Mouse (Mus musculus) large intestine, adult 2 months (tissue): ENCODE results near the gene Pcsk7. TPM values are rescaled to one million over a fixed set of nuclear protein-coding genes. Genes with fewer than 3 reads are reported as not detected.
A peak's percentile ranks its signal among the peaks of the same experiment; 100 is the strongest.

Experiments
- DNase-seq: peaks from one replicate; pipeline ENCODE4 v3.0.0-alpha.2; 2012; ENCODE audit warnings: low read depth, low spot score
- WGBS: fragments of 180-500 bp; shearing (Covaris S2); methylation state at CpG from one replicate; pipeline ENCODE4 v1.1.7; 2018; 5-methylcytosine and 5-hydroxymethylcytosine counted together
- polyA plus RNA-seq: library from polyadenylated mRNA; depleted of rRNA; stranded (reverse); fragments of >200 nt; gene quantifications from 2 replicates; pipeline ENCODE4 v1.2.3, GENCODE M21; 2012

The Pcsk7 gene
- polyA plus RNA-seq, 1 experiment = 30.9 TPM

GRCm38 (mm10) chr9:45938088-45938487 lies 31.8 kb downstream of the Pcsk7 start:
- WGBS = 89% methylated on average over 8 of the region's 8 CpGs
- DNase-seq = no peak

- 84% methylated on average over 15 of the region's 15 CpGs for whole genome bisulfite sequencing
- DNase-seq = no peak
These were observed 32.8 kb downstream of the Pcsk7 start for GRCm38 (mm10) chr9:45938952-45939637.

- 95% methylated on average over 6 of the region's 6 CpGs for WGBS
These were observed 33.5 kb downstream of the Pcsk7 start for GRCm38 (mm10) chr9:45939794-45940193.

GRCm38 (mm10) chr9:45941329-45941888 lies 35.1 kb downstream of the Pcsk7 start:
- no peak for DNase-seq
- 75% methylated on average over 18 of the region's 18 CpGs for WGBS

More at GRCm38 (mm10) chr9:45939794-45940193, 33.5 kb downstream of the Pcsk7 start:
- no peak for DNase-seq

DNA sequence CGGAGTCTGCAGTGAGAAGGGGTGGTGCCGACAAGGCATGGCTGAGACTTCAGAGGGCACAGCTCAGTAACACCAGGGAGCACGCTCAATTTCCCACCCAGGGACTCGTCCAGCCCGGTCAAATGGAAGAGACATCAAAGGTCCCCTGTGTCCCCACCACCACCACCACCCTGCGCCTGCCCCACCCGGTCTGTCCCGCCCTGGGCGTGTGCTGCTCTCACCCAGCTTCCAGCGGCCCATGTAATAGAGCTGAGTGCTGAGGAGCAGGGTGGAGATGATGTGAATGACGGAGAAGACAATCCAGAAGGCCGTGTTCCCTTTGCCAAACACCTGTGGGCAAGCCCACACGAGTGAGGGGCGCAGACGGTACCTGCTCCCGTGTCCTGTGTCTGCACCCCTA lies 36.2 kb downstream of the Pcsk7 start:
- 76% methylated on average over 16 of the region's 16 CpGs for WGBS

DNA sequence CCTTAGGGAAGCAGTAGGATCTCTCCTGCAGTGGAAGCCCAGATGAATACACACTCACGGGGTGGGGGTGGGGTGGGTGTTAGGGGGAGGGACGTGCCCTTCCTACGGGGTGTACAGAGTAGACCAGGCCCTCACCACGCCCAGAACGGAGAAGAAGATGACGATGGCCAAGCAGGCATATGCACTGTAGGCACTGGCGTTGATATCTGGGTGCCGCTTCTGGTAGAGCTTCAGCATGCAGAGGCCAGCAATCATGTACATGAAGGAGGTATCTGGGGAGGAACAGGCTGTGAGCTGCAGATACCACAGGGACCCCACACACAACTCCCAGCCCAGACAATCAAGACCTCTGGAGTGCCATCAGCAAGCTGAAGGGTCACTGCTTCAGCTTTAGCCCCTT lies 36.6 kb downstream of the Pcsk7 start:
- DNase-seq = no peak

More for the DNA sequence above, 36.2 kb downstream of the Pcsk7 start:
- no peak for DNase-seq

DNA sequence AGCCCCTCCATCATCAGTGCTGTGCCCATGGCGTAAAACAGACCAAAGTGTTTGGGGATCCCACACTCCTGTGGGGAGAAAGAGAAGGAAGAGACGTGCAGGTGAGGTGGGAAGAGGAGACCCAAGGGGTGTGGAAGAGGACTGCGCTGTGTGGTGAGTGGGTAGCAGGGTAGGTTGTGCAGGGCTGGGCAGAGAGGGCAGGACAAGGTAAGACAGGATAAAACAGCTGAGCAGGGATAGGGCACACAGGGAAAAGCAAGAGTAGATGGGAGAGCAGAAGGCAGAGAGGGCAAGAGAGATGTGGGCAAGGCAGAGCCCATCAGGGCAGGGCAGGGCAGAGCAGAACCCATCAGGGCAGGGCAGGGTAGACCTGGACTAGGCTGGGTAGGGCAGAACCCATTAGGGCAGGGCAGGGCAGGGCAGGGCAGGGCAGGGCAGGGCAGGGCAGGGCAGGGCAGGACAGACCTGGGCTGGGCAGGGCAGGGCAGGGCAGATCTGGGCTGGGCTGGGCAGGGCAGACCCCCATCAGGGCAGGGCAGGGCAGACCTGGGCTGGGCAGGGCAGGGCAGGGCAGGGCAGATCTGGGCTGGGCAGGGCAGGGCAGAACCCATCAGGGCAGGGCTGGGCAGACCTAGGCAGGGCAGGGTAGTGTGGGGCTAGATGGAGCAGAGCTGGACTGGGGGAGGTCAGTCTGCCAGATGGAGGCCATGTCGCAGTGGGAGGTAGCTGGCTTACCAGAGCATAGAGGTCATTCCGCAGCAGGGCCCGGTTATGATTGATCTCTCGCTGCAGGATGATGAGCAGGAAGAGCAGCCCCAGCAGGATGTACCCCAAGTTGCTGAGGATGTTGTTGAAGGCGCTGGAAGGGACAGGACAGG lies 37.6 kb downstream of the Pcsk7 start:
- DNase-seq = no peak
- WGBS = 91% methylated on average over 8 of the region's 8 CpGs

More for the DNA sequence above, 36.6 kb downstream of the Pcsk7 start:
- 89% methylated on average over 8 of the region's 8 CpGs for WGBS

DNA sequence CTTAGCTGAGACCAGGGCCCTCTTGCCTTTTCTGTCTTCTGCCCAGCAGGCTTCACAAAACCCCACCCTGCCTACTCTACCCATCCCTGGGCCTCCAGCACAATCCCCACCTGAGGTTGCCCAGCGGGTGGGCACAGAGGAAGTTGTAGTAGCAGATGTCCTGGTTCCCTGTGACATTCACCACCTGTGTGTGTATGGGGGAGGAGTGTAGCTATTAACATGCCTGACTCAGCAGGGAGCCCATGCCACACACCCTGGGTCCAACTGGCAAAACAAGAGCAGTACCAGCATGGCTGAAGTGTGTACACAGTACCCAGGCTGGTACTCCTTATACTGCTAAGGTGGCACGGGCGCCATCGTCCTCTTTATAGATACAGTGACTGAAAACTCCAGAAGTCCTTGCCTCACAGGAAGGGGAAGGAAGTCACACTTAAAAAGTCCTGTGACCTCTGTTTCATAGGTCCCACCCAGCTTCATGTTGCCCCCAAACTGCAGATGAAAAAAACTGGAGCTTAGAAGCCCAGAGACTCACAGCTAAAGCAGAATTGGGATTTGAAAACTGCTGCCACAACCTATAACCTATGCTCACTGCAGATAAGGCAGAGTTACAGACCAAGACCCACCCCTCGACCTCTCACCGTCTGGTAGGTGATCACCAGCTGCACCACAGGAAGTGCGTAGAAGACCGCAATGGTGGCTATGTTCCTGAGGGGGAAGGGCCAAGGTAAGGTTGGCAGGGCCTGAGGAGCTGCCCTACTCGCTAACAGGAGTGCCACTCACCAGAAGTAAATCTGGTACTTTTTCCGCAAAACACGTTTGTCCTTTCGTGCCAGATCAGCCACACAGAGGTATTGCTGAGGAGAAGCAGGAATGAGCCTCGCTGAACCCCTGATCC lies 38.5 kb downstream of the Pcsk7 start:
- no peak for DNase-seq
- 84% methylated on average over 13 of the region's 13 CpGs for WGBS

GRCm38 (mm10) chr9:45945721-45946120 lies 39.4 kb downstream of the Pcsk7 start:
- WGBS = 86% methylated on average over 13 of the region's 13 CpGs
- DNase-seq = no peak

- no peak for DNase-seq
- WGBS = 88% methylated on average over 16 of the region's 16 CpGs
These were observed 40.0 kb downstream of the Pcsk7 start for GRCm38 (mm10) chr9:45946182-45946871.

DNA sequence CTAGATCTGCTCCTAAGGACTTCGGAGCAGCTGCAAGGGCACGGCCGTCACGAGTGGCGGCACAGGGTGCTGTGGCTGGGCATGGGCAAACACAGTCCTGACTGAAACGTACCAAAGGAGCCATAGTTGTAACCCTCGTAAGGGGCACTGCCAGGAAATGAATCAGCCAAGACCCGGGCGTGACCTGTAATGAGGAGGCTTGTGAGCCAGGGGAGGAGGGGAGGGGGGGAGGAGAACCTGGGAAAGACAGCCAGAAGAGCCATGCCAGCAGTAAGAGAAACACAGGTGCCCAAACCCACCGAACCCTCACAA lies 40.5 kb downstream of the Pcsk7 start:
- WGBS = 76% methylated on average over 10 of the region's 10 CpGs

GRCm38 (mm10) chr9:45952057-45952456 lies 45.8 kb downstream of the Pcsk7 start:
- DNase-seq = no peak
- 92% methylated on average over 4 of the region's 4 CpGs for WGBS

More for the DNA sequence above, 40.5 kb downstream of the Pcsk7 start:
- DNase-seq = no peak

DNA sequence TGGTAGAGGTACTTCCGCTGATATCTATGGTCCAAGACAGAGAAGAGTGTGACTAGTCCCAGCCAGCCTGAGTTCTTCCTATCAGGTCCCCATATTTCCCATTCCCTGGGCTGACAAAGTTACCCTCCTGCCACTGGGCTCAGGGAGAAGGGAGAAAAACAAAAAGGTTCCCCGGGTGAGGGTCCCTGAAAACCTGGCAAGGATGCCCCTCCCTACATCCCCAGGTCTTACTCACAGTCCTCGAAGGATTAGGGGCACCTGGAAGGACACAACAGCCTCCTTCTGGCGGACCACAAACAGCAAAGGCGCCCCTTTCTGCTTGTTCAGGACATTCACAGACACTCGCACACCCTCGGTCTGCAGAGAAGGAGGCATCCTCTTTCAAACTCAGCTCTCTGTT lies 46.6 kb downstream of the Pcsk7 start:
- no peak for DNase-seq
- 89% methylated on average over 7 of the region's 7 CpGs for WGBS

- DNase-seq = no peak
These were observed 47.4 kb downstream of the Pcsk7 start for GRCm38 (mm10) chr9:45953511-45954293.

GRCm38 (mm10) chr9:45954294-45955106 lies 48.2 kb downstream of the Pcsk7 start:
- WGBS = under 1% methylated on average over 63 of the region's 63 CpGs
- DNase-seq = no peak

More at GRCm38 (mm10) chr9:45953511-45954293, 47.4 kb downstream of the Pcsk7 start:
- WGBS = 27% methylated on average over 13 of the region's 13 CpGs

- WGBS = 1% methylated on average over 48 of the region's 48 CpGs
- peak; percentile 70 for DNase-seq
These were observed 49.0 kb downstream of the Pcsk7 start, which contains the start of gene Sidt2 for GRCm38 (mm10) chr9:45955107-45955963. Gene Sidt2 (minus strand): TSS chr9:45955258.
